Mouse (Mus musculus) frontal cortex, postnatal 10 days (tissue): ENCODE measurements around the gene Gm1604a.
A peak's percentile ranks its signal among the peaks of the same experiment; 100 is the strongest.
"Not testable (repeated sequence)": the region's sequence is repeated elsewhere in the genome, so short reads cannot be mapped to it uniquely, and the experiment has no call there.

ENCODE experiments used
- DNase-seq, 2 experiments: peaks; one replicate each; pipeline ENCODE4 v3.0.0; 2022; ENCODE audit warnings: low spot score in 2 of 2, mixed read lengths in 1 of 2

The Gm1604a gene

DNA sequence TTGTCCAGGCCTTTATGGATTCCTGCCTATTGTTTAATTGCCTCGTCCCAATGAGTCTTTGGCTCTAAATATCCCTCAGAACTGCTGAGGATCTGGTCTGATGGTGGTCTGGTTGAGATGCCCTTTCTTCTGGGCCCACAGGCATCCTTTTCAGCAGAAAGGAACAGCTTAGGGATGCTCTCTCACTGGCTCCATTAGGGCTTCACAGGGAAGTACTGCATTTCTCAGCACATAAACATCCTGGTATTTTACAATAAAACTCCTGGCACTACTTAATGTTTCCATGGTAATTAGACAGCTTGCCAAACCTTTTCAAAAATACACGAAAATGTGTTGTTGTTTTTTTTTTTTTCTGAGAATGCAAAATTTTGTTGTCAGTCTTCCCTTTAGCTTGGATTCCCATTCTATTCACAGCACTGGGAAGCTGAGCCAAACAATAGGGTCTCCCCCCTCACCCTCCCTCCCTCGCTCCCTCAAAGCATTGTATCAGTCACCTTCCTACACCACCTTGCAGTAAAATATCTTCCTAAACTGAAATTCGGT, 43.7 kb downstream of the Gm1604a start:
- DNase-seq = not testable (repeated sequence)

DNA sequence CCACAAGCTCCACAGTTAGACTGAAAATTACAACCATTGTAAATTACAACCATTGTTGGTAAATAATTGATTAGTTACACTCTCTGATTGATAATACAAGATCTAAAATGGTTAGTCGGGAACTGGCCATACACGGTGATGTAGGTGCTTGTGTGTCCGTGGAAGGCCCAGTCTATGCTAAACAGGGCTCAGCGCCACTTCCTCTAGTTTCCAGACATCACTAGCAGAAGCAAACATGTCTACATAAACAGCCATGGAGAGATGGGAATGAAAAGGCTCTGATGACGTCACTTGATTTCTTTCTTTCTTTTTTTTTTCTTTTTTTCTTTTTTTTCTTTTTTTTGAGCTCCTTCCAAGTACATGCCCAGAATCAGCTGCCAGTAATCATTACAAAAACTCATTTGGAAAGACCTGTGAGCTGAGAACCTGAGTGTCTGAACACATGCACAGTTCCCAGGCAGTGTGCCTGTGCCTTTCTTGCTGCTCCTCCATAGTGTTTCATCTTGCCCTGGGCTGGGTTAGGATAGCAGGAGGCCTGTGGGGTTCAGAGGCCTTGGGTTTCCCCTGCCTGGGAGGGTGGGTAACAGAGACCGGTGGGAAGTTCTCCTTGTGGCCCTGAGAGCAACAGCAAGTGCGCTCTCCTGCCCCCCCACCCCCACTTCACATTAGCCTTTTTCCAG, 44.3 kb downstream of the Gm1604a start:
- DNase-seq = not testable (repeated sequence)

DNA sequence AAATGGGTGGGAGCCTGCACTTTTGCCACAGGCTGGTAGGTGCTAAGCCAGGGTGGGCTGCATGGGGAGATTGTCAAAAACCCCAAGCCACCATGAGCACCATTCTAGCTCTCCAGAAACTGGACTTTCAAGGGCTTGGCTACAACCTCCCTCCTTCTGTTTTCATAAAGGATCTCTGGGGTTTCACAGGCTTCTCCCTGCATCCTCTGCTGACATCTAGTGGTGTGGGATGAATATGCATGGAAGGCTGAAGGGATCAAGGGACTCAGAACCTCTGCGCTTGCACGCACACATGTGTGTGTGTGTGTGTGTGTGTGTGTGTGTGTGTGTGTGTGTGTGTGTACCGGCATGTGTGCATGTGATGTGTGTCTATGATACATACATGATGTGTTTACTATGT, 49.1 kb downstream of the Gm1604a start:
- peak in 1 of 2 experiments; percentile 21 for DNase-seq

GRCm38 (mm10) chr17:7075519-7075918, 50.2 kb downstream of the Gm1604a start:
- DNase-seq = not testable (repeated sequence)

DNA sequence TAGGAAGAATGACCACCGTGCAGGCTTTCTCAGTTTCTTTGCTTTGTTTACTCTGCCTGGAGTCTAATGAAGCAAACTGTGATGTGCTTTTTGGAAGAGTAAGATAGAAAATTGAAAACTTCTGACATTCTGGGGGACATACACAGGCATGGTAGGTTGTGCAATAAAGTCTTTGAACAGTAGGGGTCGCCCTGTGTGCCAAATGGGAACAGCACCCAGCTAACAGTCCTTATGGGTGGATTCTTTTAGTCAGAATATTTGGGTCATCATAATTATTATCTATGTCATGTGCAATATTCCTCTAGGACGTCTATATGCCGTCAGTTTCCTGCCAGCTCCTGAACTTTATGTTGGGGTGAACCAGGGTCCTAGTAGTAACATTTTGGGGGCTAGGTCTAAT, 54.2 kb downstream of the Gm1604a start:
- peak in 1 of 2 experiments; percentile 36 for DNase-seq

GRCm38 (mm10) chr17:7084523-7084922, 59.2 kb downstream of the Gm1604a start:
- not testable (repeated sequence) for DNase-seq

GRCm38 (mm10) chr17:7085469-7086168, 60.3 kb downstream of the Gm1604a start:
- DNase-seq = not testable (repeated sequence)

- not testable (repeated sequence) for DNase-seq
Measured at GRCm38 (mm10) chr17:7086836-7087235, 61.5 kb downstream of the Gm1604a start.

- DNase-seq = not testable (repeated sequence)
Measured at GRCm38 (mm10) chr17:7097835-7098519, 72.6 kb downstream of the Gm1604a start.

DNA sequence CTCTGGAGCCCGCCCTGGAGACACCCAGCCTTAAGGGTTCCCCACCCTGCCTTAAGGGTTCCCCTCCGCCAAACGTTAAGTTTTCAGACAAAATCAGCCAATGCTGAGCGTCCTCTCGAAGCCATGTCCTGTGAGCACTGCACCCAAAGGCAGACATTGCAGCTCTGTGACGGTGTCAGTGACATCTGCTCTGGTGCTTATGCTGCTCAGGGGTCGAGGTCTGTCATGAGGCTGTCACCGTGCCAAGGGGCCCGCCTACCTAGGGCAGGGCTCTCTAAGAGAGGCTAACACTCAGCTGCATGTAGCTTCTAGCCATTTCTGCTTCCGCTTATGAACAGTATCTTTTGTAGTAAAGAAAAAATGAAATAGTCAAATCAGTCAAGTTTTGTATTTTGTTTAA, 73.7 kb downstream of the Gm1604a start:
- DNase-seq = not testable (repeated sequence)

DNA sequence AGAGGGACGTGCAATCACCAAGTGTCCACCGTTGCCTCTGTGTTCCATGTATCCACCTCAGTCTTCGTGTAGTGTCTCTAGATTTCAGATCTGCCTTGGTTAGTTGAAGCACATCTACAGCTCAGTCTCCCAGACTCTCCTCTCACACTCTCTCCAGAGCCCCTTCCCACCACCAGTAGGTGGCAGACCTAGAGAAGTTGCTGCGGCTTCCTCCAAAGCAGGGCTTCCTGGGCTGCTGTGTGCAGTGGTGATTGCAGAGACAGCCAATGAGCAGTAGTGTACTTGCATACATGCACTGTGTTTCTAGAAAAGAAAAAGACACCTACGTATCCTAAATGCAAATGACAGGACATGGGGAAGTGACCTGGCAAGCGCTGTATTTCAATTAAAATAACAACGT, 77.6 kb downstream of the Gm1604a start:
- not testable (repeated sequence) for DNase-seq

DNA sequence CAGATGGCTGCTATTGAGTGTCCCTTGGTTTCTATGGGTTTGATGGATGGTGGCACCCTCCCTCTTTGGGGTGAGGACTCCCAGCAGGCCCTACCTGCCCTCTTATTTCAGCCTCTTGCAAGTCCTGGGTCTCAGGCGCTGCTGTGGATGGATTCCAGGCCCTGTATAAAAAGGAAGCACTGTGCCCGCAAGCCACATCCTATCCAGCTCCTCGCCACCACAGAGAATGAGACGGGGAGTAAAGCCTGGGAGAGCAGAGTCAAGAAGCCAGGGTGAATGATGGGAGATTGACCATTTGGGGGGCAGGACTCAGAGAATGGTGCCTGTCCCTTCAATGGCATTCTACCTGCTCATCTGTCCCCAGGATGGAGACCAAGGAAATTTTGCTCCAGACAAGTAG, 86.3 kb downstream of the Gm1604a start:
- DNase-seq = not testable (repeated sequence)

DNA sequence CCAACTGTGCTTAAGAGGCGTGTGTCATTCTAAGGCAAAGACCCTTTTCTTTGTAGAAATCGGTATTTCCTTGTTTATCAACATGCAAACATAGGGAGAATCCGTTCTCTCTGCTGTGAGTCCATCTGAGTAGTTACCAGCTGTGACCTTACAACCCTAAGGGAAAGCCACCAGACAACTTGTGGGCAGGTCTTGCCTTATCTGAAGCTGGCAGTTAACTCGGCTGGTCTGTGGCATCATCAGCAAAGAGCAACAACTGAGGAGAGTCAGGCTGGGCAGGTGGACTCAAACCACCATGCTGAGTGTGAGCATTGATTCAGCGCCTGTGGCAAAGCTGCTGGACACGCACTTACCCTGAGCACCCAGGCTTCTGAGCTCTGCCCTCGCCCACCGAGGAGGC, 90.9 kb downstream of the Gm1604a start:
- not testable (repeated sequence) for DNase-seq

DNA sequence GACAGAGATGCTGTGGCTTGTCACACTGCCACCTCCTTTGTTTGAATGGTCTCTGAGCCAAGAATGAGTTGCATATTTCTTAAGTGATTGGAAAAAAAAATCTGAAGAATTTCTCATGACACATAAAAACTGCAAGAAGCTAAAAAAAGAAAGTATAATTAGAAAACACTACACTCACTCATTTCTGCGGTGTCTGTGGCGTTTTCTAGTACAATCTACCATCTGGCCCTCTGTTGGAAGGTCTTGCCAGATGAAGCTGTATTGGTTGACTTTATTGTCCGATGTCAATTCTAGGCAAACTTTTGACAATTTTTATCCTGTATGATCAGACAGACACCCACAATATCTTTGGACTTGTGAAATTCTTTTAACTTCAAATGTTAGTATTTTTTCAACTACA, 95.5 kb downstream of the Gm1604a start:
- DNase-seq = not testable (repeated sequence)

GRCm38 (mm10) chr17:7122554-7122953, 97.2 kb downstream of the Gm1604a start:
- DNase-seq = not testable (repeated sequence)

DNA sequence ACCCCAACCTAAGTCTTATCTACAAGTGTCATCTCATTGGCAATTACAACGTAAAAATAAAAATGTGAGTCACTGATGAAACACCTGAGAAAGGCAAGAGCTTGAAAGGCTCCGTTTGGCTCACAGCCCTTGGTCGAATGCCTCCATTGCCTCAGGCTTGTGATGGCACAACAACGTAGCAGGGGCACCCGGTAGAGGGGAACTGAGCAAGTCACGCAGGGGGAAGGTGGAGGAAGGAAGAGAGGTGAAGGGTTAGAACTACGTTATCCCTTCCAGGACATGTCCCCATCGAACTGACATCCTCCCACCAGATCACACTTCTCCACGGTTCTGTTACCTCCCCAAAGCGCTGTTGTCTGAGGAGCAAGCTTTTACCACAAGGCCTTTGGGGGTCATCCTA, 101.1 kb downstream of the Gm1604a start:
- not testable (repeated sequence) for DNase-seq

DNA sequence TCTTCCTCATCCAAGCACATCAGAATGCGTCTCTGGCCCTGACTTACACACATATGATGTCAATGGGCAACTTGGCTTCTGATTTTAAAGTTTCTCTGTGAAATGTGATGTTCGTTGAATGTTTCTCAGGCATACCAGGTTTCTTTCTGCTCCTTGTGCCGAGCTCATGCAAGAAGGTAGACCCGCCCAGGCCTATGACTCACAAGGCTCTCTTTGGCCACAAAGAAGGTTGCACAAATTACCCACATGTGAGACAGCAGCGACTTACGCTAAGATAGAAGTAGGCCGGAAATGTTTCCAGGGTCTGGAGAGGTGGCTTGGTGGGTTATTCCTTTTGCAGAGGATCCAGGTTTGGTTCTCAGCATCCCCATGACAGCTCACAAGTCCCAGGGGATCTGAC, 108.6 kb downstream of the Gm1604a start:
- not testable (repeated sequence) for DNase-seq

GRCm38 (mm10) chr17:7135277-7135676, 109.9 kb downstream of the Gm1604a start:
- DNase-seq = not testable (repeated sequence)
